Mouse (Mus musculus) lung, embryonic 14.5 days (tissue): ENCODE measurements at regions not wholly inside any gene's neighbourhood (a gene's known extent, or its start where the extent isn't known, plus 50 kb on each side); places are given as distances from the start of the nearest gene placed in this dataset.
A peak's percentile ranks its signal among the peaks of the same experiment; 100 is the strongest.

Source experiments
- ATAC-seq: fragments of 200-750 bp; cut with Nextera tagmentation; 2 replicates; pipeline ENCODE4 v1.8.0; 2017; ENCODE audit warnings: mild to moderate bottlenecking, moderate TSS enrichment, moderate library complexity; ENCODE audit not compliant: insufficient read depth
- DNase-seq: peaks from one replicate; pipeline ENCODE4 v3.0.0-alpha.2; 2015
- H3K27ac ChIP-seq: fragments of 300-500 bp; sonication (generic); 2 replicates; pipeline ENCODE4 v1.5.1; 2014; ENCODE audit warnings: low read depth, mild to moderate bottlenecking, moderate library complexity
- H3K27me3 ChIP-seq: fragments of 300-500 bp; sonication (generic); 2 replicates; pipeline ENCODE4 v1.6.1; 2014; ENCODE audit warnings: low read length, control low read depth; ENCODE audit not compliant: insufficient read depth
- H3K36me3 ChIP-seq: fragments of 300-500 bp; sonication (generic); 2 replicates; pipeline ENCODE4 v1.6.1; 2014; ENCODE audit warnings: control low read depth; ENCODE audit not compliant: insufficient read depth
- H3K4me1 ChIP-seq: fragments of 300-500 bp; sonication (generic); 2 replicates; pipeline ENCODE4 v1.6.1; 2014; ENCODE audit warnings: antibody characterized with exemption, control low read depth; ENCODE audit not compliant: insufficient read depth
- H3K4me2 ChIP-seq: fragments of 300-500 bp; sonication (generic); 2 replicates; pipeline ENCODE4 v1.6.1; 2014; ENCODE audit warnings: mild to moderate bottlenecking
- H3K4me3 ChIP-seq: fragments of 300-500 bp; sonication (generic); 2 replicates; pipeline ENCODE4 v1.5.1; 2014; ENCODE audit warnings: low read depth, low read length
- H3K9ac ChIP-seq: fragments of 300-500 bp; sonication (generic); 2 replicates; pipeline ENCODE4 v1.6.1; 2014
- H3K9me3 ChIP-seq: fragments of 300-500 bp; sonication (generic); 2 replicates; pipeline ENCODE4 v1.6.1; 2016; ENCODE audit warnings: low read depth, low read length, control low read depth
- CTCF ChIP-seq: IDR thresholded peaks from 2 replicates; pipeline ENCODE4 v1.5.1; 2016; ENCODE audit warnings: antibody characterized with exemption, low read depth
- WGBS: fragments of 180-500 bp; shearing (Covaris S2); extraction: QIAGEN DNeasy Blood & Tissue Kit; methylation state at CpG from one replicate; pipeline ENCODE4 v1.1.7; 2014; 5-methylcytosine and 5-hydroxymethylcytosine counted together

DNA sequence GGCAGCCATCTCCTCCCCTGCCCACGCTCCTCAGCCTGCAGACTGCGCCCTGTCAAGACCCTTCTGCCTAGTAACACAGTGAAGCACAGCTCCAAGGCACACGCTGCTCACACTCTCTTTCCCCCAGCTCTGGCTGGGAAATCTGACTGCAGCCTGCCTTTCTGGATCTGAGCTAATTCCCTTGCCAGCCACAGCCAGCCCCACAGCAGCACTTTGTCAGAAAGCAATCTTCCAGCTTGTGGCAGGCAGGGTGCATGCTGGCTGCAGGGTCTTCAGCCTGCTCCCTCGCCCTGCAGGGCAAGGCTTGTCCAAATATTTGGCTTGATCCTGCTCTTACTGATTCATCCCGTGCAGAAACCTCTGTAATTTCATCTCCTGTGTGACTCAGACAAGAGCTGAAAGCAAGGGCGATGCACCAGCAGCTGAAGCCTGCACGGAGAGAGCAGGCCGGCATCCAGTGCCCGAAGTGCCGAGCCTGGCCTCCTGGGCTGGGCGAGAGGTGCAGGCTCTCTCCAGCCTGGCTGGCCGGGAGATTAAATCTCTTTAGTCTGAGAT lies 70.4 kb upstream of the Mef2a start:
- Histone ChIP-seq H3K36me3 (no peaks in the 10 kb centered on the region), H3K27me3 (no peaks in the 10 kb centered on the region), H3K4me2 (peak overlapping the region; percentile 39), H3K4me3 (no peak overlapping the region), H3K4me1 (peaks cover 8% of the 10 kb centered on the region; the same call in 1 of the 2 replicates), H3K9me3 (no peaks in the 10 kb centered on the region), H3K27ac (peak overlapping the region; percentile 52; the same call in 1 of the 2 replicates), H3K9ac (peak overlapping the region; percentile 14)
- peak; percentile 54 for ATAC-seq
- peak; percentile 65 for DNase-seq
- TF ChIP-seq CTCF = peak; percentile 29; the same call in 1 of the 2 replicates
- WGBS = 13% methylated on average over 12 of the region's 12 CpGs

DNA sequence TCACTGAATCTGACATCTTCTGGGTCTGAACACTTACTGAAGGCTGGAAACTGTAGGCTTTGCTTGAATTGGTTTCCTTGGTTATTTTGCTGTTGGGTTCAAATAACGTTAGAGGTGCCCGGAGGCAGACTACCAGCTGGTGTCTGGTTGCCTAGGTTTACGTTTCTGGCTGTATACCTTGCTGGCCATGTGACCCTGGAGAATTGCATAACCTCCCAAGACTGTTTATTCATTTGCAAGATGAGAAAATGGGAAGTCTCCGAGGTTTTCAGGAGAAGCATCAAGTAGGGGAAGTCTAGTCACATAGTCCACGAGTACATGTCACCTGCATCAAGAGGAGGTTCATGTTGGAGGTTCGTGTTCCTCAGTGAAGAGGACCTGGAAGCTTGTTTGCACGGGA lies 69.6 kb upstream of the Mef2a start:
- WGBS = 43% methylated on average over 7 of the region's 7 CpGs

DNA sequence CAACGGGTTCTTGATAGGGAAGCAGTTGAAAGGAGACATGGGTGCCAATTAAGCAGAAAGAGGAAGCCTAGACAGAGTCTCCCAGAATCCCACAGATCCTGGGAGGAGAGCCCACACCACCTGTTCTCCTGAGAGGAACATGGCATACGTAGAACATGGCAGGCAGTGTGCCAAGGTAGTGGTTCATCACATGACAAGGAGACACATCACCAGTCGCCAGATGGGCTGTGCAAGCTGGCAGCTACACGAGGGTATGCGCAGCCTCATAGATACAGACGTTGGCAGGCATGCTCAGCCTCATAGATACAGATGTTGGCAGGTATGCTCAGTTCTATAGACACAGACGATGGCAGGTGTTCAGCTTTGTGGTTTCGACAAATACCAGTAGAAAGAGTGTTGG lies 68.1 kb upstream of the Mef2a start:
- Histone ChIP-seq H3K27me3 (no peaks in the 10 kb centered on the region), H3K9ac (no peak overlapping the region), H3K4me2 (no peak overlapping the region), H3K36me3 (no peaks in the 10 kb centered on the region), H3K4me3 (no peak overlapping the region), H3K27ac (no peak overlapping the region), H3K9me3 (no peaks in the 10 kb centered on the region), H3K4me1 (peaks cover 17% of the 10 kb centered on the region)
- no peak for TF ChIP-seq CTCF
- ATAC-seq (no peak), DNase-seq (no peak)
- WGBS = 87% methylated on average over 8 of the region's 8 CpGs

More for the DNA sequence above, 69.6 kb upstream of the Mef2a start:
- Histone ChIP-seq H3K4me1 (peaks cover 8% of the 10 kb centered on the region), H3K36me3 (no peaks in the 10 kb centered on the region), H3K4me2 (no peak overlapping the region), H3K9me3 (no peaks in the 10 kb centered on the region), H3K27me3 (no peaks in the 10 kb centered on the region), H3K9ac (no peak overlapping the region), H3K4me3 (no peak overlapping the region), H3K27ac (no peak overlapping the region)
- ATAC-seq (no peak), DNase-seq (no peak)
- TF ChIP-seq CTCF = no peak

DNA sequence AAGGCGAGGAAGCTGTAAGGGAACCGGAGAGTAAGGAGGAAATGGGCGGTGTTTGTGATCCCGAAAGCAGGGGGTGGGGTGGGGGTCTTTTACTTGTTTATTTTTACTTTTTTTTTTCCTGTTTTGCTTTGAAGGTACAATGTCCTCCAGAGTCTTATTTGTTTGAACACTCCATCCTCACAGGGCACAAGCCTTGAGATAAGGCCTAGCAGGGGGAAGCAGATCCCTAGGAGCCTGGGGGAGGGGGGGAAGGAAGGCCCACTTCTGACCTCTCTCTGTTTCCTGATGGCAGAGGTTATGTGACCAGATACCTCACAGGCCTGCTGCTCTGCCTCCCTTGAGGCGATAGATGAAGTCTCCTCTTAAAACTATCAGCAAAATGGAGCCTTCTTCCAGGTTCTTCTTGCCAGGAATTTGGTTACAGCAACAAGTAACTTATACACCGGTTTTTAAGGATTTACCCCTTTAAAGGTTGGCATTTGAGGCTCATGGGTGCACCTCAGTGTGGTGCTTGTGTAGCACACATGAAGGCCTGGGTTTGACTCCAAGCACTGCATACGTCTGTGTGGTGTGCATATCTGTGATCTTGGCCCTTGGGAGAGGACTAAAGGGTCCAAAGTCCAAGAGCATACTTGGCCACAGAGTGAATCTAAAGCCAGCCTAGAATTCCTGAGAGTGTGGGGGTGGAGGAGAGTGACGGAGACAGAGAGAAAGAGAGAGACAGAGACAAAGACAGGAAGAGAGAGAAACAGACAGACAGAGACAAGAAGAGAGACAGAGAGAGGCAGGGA lies 64.8 kb upstream of the Mef2a start:
- Histone ChIP-seq H3K27me3 (no peaks in the 10 kb centered on the region), H3K36me3 (no peaks in the 10 kb centered on the region), H3K4me1 (peaks cover 10% of the 10 kb centered on the region; the same call in 1 of the 2 replicates), H3K27ac (no peak overlapping the region), H3K9ac (no peak overlapping the region), H3K4me2 (no peak overlapping the region), H3K9me3 (no peaks in the 10 kb centered on the region), H3K4me3 (no peak overlapping the region)
- ATAC-seq (no peak), DNase-seq (no peak)
- no peak for TF ChIP-seq CTCF
- WGBS = 45% methylated on average over 8 of the region's 8 CpGs

DNA sequence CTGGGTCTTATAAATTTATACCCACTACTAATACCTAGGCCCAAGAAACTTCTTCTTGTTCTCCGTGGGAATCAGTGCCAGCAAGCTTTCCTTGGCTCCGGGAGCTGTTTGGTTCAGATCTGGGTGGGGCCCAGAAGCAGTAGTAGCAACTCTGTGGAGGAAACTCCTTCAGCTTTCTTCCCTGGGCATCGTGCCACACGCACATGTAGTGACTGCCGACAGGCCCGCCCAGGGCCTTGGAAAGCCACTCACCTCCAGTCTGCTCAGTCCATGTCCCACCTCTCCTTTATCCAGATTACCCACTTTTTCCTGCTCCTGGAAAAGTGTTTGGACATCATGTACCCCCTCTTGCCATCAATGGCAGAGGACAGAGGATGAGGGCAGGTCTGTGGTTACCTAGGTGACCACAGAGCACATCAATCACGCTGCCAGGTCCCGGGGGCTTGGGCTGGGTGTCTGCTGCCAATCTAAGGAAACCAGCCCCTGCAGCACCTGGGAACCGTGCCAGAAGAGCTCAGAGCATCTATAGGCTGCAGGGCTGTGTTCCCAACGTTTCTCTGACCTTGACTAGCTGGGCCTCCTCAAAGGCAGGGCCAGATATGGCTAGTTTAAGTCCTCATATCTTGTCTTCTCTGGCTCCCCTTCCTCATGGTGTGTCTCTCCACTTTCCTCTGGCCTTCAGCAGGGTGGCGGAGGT lies 63.1 kb upstream of the Mef2a start:
- Histone ChIP-seq H3K27me3 (no peaks in the 10 kb centered on the region), H3K9ac (no peak overlapping the region), H3K4me1 (peaks cover 10% of the 10 kb centered on the region; the same call in 1 of the 2 replicates), H3K4me3 (no peak overlapping the region), H3K36me3 (no peaks in the 10 kb centered on the region), H3K9me3 (no peaks in the 10 kb centered on the region), H3K27ac (peak overlapping the region; percentile 58; the same call in 1 of the 2 replicates), H3K4me2 (no peak overlapping the region)
- WGBS = 49% methylated on average over 11 of the region's 11 CpGs
- peak; percentile 55; the same call in 1 of the 2 replicates for ATAC-seq
- TF ChIP-seq CTCF = no peak
- DNase-seq = peak; percentile 75

DNA sequence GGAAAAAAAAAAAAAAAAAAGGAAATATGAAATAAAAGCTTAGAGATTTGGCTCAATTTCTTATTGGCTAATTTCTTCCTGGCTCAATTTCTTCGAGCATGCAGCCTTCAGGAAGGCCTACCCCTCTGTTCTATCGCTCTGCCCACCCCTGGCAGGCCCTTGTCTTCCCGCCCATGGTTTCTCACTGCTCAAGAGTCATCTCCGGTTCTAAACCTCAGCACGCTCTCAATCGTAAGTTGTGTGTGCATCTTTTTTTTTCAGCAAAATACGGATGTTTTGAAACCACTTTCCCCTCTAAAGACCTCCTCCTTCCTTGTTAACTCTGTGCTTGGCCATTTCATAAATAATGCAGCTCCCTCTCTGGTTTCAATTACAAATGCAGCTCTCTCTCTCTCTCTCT lies 58.3 kb upstream of the Mef2a start:
- Histone ChIP-seq H3K27me3 (no peaks in the 10 kb centered on the region), H3K36me3 (no peaks in the 10 kb centered on the region), H3K9me3 (no peaks in the 10 kb centered on the region), H3K27ac (no peak overlapping the region), H3K4me2 (no peak overlapping the region), H3K9ac (no peak overlapping the region), H3K4me3 (no peak overlapping the region), H3K4me1 (peaks cover 2% of the 10 kb centered on the region; the same call in 1 of the 2 replicates)
- ATAC-seq (no peak), DNase-seq (no peak)
- WGBS = 71% methylated on average over 7 of the region's 7 CpGs
- no peak for TF ChIP-seq CTCF

DNA sequence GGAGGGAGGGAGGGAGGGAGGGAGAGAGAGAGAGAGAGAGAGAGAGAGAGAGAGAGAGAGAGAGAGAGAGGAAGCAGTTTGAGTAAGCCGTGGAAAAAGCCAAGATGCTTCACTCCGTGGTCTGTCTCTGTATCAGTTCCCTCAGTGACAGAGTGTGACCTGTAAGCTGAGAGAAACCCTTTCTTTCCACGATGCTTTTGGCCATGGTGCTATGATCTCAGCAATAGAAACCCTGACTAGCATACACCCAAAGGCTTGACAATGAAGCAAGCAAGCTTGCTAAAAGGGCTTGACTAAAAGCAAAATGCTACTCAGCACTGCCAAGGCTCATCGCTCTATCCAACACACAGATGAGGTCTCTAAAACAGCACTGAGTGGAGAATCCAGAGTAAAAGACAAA lies 57.4 kb upstream of the Mef2a start:
- 70% methylated on average over 4 of the region's 4 CpGs for WGBS
- Histone ChIP-seq H3K4me1 (no peaks in the 10 kb centered on the region), H3K4me2 (no peak overlapping the region), H3K27me3 (no peaks in the 10 kb centered on the region), H3K9ac (no peak overlapping the region), H3K36me3 (no peaks in the 10 kb centered on the region), H3K4me3 (no peak overlapping the region), H3K9me3 (no peaks in the 10 kb centered on the region), H3K27ac (no peak overlapping the region)
- no peak for DNase-seq
- no peak for ATAC-seq
- TF ChIP-seq CTCF = no peak
